Mouse (Mus musculus) olfactory bulb, adult 2 months (tissue): Measurements from ENCODE around the gene Gdf1.

Source experiments
- CTCF ChIP-seq: fragments of 200-500 bp; IDR thresholded peaks from 2 replicates; pipeline ENCODE4 v1.5.1; 2012; ENCODE audit warnings: low read depth, mild to moderate bottlenecking, low read length, moderate library complexity; ENCODE audit not compliant: insufficient read depth
- POLR2A ChIP-seq: fragments of 200-500 bp; IDR thresholded peaks from 2 replicates; pipeline ENCODE4 v1.6.1; 2012; ENCODE audit warnings: mild to moderate bottlenecking, low read depth, low read length, moderate library complexity; ENCODE audit not compliant: insufficient read depth

DNA sequence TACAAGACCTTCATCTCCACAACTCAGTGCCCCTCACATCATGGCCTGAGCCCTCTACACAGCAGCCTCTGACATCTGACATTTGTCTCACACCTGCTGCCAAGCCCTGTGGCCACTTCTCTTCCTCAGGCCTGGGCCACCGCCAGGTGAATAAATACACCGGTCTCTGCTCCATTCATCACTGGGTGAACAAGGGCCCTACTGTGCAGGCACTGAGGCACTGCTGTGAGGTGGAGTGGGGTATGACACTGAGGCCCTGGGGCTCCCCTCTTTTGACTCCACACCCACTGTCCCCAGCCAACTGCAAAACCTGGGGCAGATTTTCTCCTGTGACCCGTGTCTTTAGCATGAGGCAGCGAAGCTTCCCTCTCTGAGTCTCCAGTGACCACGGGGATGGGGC lies 37.0 kb downstream of the Gdf1 start:
- no peak for TF ChIP-seq CTCF
- no peak for TF ChIP-seq POLR2A
